ENCODE assay signal across 10 mouse cellular contexts in the genomic region with DNA sequence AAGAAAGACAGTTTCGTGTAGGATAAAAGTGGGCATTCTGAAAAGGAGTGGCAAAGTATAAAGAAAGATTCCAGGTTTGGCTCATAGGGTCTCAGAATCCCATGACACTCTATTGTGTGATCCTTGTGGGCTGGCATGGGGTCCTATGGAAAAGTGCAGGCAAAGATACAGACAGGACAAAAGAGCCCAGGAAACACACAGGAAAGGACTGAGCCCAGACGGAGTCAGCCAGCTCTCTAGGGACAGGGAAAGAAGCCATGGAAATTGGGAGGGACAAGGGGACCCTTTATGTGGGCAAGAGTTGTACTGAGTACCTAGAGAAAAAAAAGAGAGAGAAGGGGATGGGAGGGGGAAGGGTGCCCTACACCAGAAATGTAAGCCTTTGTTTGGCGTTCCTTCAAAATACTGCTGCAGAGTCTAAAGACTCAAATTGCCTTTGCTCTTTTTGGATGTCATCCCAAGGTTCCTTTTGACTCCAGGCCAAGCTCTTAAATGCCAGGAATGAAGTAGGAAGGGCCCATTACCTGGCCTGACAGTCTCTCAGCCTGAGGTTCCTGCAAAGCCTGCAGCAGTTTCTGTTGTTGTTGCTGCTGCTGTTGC.
A peak's percentile ranks its signal among the peaks of the same experiment; 100 is the strongest.
DNase-seq lines count a peak whose midpoint lies in the region; ATAC-seq and TF ChIP-seq lines count a peak whose summit lies in the region.
"Had no signal": no experiment of that assay in that cellular context is flagged by ENCODE, and none has a peak within 500 bp of the region (broad histone marks: within the 10 kb centered on the region; RNA-seq: fewer than 3 reads in every experiment).

No protein-coding gene starts in this region.

- no peak for ATAC-seq in lung, postnatal 0 days

- no peaks in the 10 kb centered on the region for H3K9me3 ChIP-seq in lung, postnatal 0 days (ENCODE audit: low read length)
- H3K9me3 ChIP-seq: embryonic facial prominence, embryonic 12.5 days; midbrain, embryonic 12.5 days had no signal

- no peaks in the 10 kb centered on the region for H3K27me3 ChIP-seq in kidney, adult 2 months (replicated peaks; ENCODE audit: control insufficient read depth, insufficient read depth, low read length)
- H3K27me3 ChIP-seq in lung, postnatal 0 days (replicated peaks; ENCODE audit: insufficient read depth, low read length): no peaks in the 10 kb centered on the region
- H3K27me3 ChIP-seq: embryonic facial prominence, embryonic 12.5 days; midbrain, embryonic 12.5 days had no signal

- H3K4me1 ChIP-seq in kidney, adult 2 months (ENCODE audit: control insufficient read depth, insufficient read depth, low read length): peaks cover 6% of the 10 kb centered on the region; the same call in 1 of the 2 replicates
- H3K4me1 ChIP-seq in lung, postnatal 0 days (ENCODE audit: insufficient read depth, low read depth, low read length): peaks cover 4% of the 10 kb centered on the region; the same call in 1 of the 2 replicates
- H3K4me1 ChIP-seq: embryonic facial prominence, embryonic 12.5 days had no signal

- peak; percentile 76 for DNase-seq in kidney, adult 2 months
- no peak for DNase-seq in kidney, postnatal 4 days
- peak; percentile 30 for DNase-seq in adrenal gland, postnatal 25 days
- DNase-seq in cerebellum, adult 9-11 months: peak; percentile 74
- DNase-seq in lung, postnatal 0 days (ENCODE audit: low spot score): peak; percentile 19
- no peak for DNase-seq in spleen, adult 12 weeks (ENCODE audit: low spot score)
- no peak for DNase-seq in B cell, adult 2 months

- H3K4me2 ChIP-seq in lung, postnatal 0 days (replicated peaks; ENCODE audit: low read depth, low read length): no peak overlapping the region
- H3K4me2 ChIP-seq: embryonic facial prominence, embryonic 12.5 days; midbrain, embryonic 12.5 days had no signal

- no peak for TF ChIP-seq CTCF in kidney, adult 2 months (conservative IDR thresholded peaks at IDR 0.05; ENCODE audit: insufficient read depth, insufficient read length, low read depth, low read length)
- no peak for TF ChIP-seq CTCF in lung, postnatal 0 days (IDR thresholded peaks at IDR 0.05)

- no peak for TF ChIP-seq POLR2A in kidney, adult 2 months (IDR thresholded peaks at IDR 0.05; ENCODE audit: low read depth, low read length)

- no peak overlapping the region for H3K4me3 ChIP-seq in kidney, adult 2 months (ENCODE audit: insufficient read depth, low read depth, low read length)
- no peak overlapping the region for H3K4me3 ChIP-seq in lung, postnatal 0 days (ENCODE audit: low read depth, low read length)
- H3K4me3 ChIP-seq: embryonic facial prominence, embryonic 12.5 days; left cerebral cortex, adult 2 months; midbrain, embryonic 12.5 days had no signal

- no peak overlapping the region for H3K27ac ChIP-seq in kidney, adult 2 months (ENCODE audit: insufficient read depth, low read depth, low read length)
- no peak overlapping the region for H3K27ac ChIP-seq in lung, postnatal 0 days (ENCODE audit: low read length)
- H3K27ac ChIP-seq: embryonic facial prominence, embryonic 12.5 days; left cerebral cortex, adult 2 months; midbrain, embryonic 12.5 days had no signal

- TF ChIP-seq EP300 in lung, postnatal 0 days (IDR thresholded peaks at IDR 0.05): no peak

- H3K9ac ChIP-seq in lung, postnatal 0 days (replicated peaks; ENCODE audit: low read depth): no peak overlapping the region
- H3K9ac ChIP-seq: embryonic facial prominence, embryonic 12.5 days; midbrain, embryonic 12.5 days had no signal

- peaks cover 4% of the 10 kb centered on the region for H3K36me3 ChIP-seq in kidney, adult 2 months (ENCODE audit: control insufficient read depth, insufficient read depth, low read length)
- H3K36me3 ChIP-seq in lung, postnatal 0 days (ENCODE audit: insufficient read depth, low read length): no peaks in the 10 kb centered on the region
- H3K36me3 ChIP-seq: embryonic facial prominence, embryonic 12.5 days; midbrain, embryonic 12.5 days had no signal

- 72% methylated on average over 3 of the region's 3 CpGs for WGBS in kidney, adult 2 months
- 56% methylated on average over 3 of the region's 3 CpGs for WGBS in lung, postnatal 0 days

Comparison
In these comparisons a context has a peak if more than half of its experiments do, and no peak if none do; other contexts are left out.
1. DNase-seq: peak in kidney, adult 2 months (single experiment), adrenal gland, postnatal 25 days (single experiment), cerebellum, adult 9-11 months (single experiment) and lung, postnatal 0 days (single experiment); none in kidney, postnatal 4 days (0 of 2), spleen, adult 12 weeks (single experiment) and B cell, adult 2 months (0 of 2).